Mouse (Mus musculus) stomach, postnatal 0 days (tissue): ENCODE data around the gene C87436. TPM values are rescaled to one million over a fixed set of nuclear protein-coding genes. Genes with fewer than 3 reads are reported as not detected.
A peak's percentile ranks its signal among the peaks of the same experiment; 100 is the strongest.

Experiments used
- ATAC-seq: fragments of 200-750 bp; cut with Nextera tagmentation; 2 replicates; pipeline ENCODE4 v1.8.0; 2017; ENCODE audit not compliant: low FRiP score, low TSS enrichment
- DNase-seq: peaks from one replicate; pipeline ENCODE4 v3.0.0-alpha.2; 2016; ENCODE audit warnings: low spot score
- H3K27ac ChIP-seq: fragments of 300-500 bp; sonication (generic); replicated peaks from 2 replicates; pipeline ENCODE4 v1.5.1; 2014; ENCODE audit warnings: mild to moderate bottlenecking, control low read depth
- H3K27me3 ChIP-seq: fragments of 300-500 bp; sonication (generic); 2 replicates; pipeline ENCODE4 v1.6.1; 2014; ENCODE audit warnings: low read length; ENCODE audit not compliant: control insufficient read depth, insufficient read depth
- H3K36me3 ChIP-seq: fragments of 300-500 bp; sonication (generic); 2 replicates; pipeline ENCODE4 v1.6.1; 2014; ENCODE audit warnings: low read length, mixed read lengths; ENCODE audit not compliant: control insufficient read depth, insufficient read depth
- H3K4me1 ChIP-seq: fragments of 300-500 bp; sonication (generic); replicated peaks from 2 replicates; pipeline ENCODE4 v1.6.1; 2014; ENCODE audit warnings: antibody characterized with exemption; ENCODE audit not compliant: control insufficient read depth, insufficient read depth
- H3K4me2 ChIP-seq: fragments of 300-500 bp; sonication (generic); replicated peaks from 2 replicates; pipeline ENCODE4 v1.6.1; 2014; ENCODE audit warnings: low read depth, mild to moderate bottlenecking, control low read depth, moderate library complexity
- H3K4me3 ChIP-seq: fragments of 300-500 bp; sonication (generic); 2 replicates; pipeline ENCODE4 v1.5.1; 2014; ENCODE audit warnings: low read depth, low read length, control low read depth
- H3K9ac ChIP-seq: fragments of 300-500 bp; sonication (generic); 2 replicates; pipeline ENCODE4 v1.6.1; 2014; ENCODE audit warnings: mild to moderate bottlenecking, low read length, control low read depth, mixed read lengths
- H3K9me3 ChIP-seq: fragments of 300-500 bp; sonication (generic); 2 replicates; pipeline ENCODE4 v1.6.1; 2016; ENCODE audit warnings: low read length; ENCODE audit not compliant: control insufficient read depth
- CTCF ChIP-seq: IDR thresholded peaks from 2 replicates; pipeline ENCODE4 v1.5.1; 2016; ENCODE audit warnings: antibody characterized with exemption, low read depth, mild to moderate bottlenecking, moderate library complexity
- EP300 ChIP-seq: optimal IDR thresholded peaks from 2 replicates; pipeline ENCODE3; 2016; ENCODE audit warnings: antibody characterized with exemption
- WGBS: fragments of 180-500 bp; shearing (Covaris S2); extraction: QIAGEN DNeasy Blood & Tissue Kit; methylation state at CpG from one replicate; pipeline ENCODE4 v1.1.7; 2014; 5-methylcytosine and 5-hydroxymethylcytosine counted together
- polyA plus RNA-seq: library from polyadenylated mRNA; unstranded; fragments of >200 nt; fragmentation: Nextera tagmentation; extraction: Ambion mirVana; gene quantifications from 2 replicates; pipeline ENCODE4 v1.2.1, GENCODE M21; 2015

The C87436 gene
- polyA plus RNA-seq, 1 experiment from 2014 or later = 16.4 TPM

DNA sequence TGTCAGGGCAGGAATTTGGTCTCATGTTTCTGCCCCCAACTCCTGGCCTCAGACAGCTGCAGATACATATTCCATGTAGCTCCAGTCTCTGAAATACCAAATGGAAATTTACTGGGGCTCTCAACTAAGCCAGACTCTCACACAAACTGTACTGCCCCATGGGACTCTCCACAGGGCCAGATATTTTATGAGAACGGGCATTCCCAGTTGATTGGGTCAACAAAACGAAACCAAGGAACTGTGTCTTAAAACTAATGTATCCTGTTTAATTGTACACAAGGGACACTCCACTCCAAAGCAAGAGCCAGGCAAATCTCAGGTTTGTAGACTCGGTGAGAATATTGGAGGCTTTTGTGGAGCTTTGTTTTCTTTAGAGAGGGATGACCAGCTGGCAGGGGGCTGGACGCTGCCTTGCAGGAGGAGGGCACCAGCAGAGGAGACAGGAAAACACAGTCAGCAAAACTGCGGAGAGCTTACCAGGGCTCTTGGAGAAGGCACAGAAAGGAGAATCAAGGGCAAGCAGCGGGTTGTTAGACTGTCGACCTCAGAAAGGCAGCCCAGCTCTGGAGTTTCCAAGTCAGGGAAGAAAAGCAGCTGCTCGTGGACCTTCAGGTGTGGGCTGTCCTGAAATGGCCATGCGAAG is 42.1 kb downstream of the C87436 start:
- Histone ChIP-seq H3K36me3 (no peaks in the 10 kb centered on the region), H3K4me2 (peak overlapping the region; percentile 53), H3K27ac (peak overlapping the region; percentile 85), H3K9me3 (no peaks in the 10 kb centered on the region), H3K9ac (peak overlapping the region; percentile 53), H3K4me3 (peak overlapping the region; percentile 15; the same call in 1 of the 2 replicates), H3K27me3 (no peaks in the 10 kb centered on the region), H3K4me1 (no peaks in the 10 kb centered on the region)
- TF ChIP-seq CTCF (no peak), EP300 (no peak)
- DNase-seq (no peak), ATAC-seq (no peak; the same call in 1 of the 2 replicates)
- WGBS = 20% methylated on average over 9 of the region's 9 CpGs

DNA sequence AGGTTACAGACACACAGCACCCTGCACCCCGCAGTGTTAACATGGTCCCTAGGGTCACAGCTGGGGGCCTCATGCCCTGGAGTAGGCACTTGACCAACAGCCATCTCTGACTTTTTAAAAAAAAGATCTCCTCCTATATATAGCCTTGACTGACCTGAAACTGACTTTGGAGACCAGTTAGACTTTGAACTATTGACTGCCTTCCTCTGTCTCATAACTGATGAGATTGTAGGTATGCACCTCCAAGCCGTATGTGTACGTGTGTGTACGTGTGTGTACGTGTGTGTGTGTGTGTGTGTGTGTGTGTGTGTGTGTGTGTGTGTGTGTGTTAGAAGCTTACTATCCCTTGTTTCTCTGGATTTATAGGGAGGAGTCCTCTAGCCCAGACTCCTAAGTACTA is 43.7 kb downstream of the C87436 start:
- Histone ChIP-seq H3K36me3 (no peaks in the 10 kb centered on the region), H3K27me3 (no peaks in the 10 kb centered on the region), H3K9me3 (no peaks in the 10 kb centered on the region), H3K4me1 (no peaks in the 10 kb centered on the region), H3K4me2 (no peak overlapping the region), H3K4me3 (no peak overlapping the region), H3K27ac (no peak overlapping the region), H3K9ac (no peak overlapping the region)
- WGBS = 74% methylated on average over 5 of the region's 5 CpGs
- TF ChIP-seq CTCF (no peak), EP300 (no peak)
- no peak for DNase-seq
- ATAC-seq = peak; percentile 66; the same call in 1 of the 2 replicates

DNA sequence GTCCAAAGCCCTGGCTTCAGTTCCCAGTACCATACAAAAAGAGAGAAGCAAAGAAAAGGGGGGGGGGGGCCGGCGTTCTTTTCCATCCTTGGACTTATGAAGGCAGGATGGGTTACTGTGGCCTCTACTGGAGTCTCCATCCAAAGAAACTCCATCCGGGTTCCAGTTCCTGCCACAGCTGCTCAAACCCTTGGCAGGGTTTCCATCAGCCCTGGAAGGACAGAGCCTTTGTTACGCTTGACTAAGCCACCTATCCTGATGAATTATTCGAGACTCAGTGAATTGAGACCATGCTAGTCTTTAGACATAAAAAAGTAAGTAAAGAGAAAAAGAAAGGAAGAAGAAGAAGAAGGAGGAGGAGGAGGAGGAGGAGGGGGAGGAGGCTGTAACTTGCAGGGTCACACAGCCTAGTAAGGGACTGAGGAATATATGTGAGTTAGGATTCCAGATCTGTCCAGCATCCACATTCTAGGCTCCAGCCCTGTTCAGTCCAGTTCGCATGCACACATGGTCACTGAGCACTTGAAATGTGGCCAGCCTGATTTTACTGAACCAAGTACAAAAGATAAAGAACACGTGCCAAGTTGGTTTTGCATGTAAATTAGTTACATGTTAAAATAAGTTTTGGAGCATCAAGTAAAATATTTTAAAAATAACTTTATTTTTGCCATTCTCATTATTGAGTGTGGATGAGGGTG is 47.9 kb downstream of the C87436 start:
- Histone ChIP-seq H3K4me3 (no peak overlapping the region), H3K9ac (no peak overlapping the region), H3K4me2 (no peak overlapping the region), H3K4me1 (peaks cover 6% of the 10 kb centered on the region; the same call in 1 of the 2 replicates), H3K36me3 (no peaks in the 10 kb centered on the region), H3K27ac (no peak overlapping the region; the same call in 1 of the 2 replicates), H3K9me3 (no peaks in the 10 kb centered on the region), H3K27me3 (no peaks in the 10 kb centered on the region)
- ATAC-seq = no peak
- 65% methylated on average over 6 of the region's 7 CpGs for WGBS
- no peak for DNase-seq
- TF ChIP-seq CTCF (no peak), EP300 (no peak)

DNA sequence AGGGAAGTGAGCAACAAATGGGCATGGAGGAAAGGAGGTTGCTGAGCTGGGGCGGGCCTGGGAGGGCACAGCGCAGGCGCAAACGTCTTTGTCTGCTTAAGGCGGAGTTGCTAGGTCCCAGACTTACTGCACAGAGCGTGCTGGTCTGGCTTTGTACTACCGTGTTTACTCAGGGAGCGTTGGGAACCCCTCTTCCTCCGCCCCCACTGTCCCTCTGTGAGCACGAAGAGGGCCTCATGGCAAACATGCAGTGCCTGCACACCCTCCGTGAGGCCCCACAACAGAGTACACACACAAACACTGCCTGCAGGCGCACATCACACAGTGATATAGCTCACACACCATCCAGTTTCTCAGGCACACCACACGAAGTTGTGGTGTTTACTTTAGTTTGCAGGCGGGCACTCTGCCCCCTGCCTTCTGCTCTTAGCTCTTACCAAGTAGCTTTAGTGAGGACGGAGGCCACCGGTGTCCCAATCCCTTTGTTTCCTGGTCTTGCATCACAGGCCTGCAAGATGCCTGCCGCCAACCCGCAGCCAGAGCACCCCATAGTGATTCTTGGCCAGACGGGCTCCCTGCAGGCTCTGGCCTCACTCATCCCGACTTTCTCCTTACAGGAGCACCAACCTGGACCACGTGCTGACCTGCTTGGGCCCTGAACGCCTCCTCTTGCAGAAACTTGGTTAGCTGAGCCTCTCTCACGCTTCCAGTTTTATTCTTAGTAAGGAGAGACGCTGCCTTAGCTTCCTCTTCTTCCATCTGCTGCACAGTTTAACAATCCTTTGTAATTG is 49.4 kb downstream of the C87436 start:
- peak; percentile 95 for DNase-seq
- TF ChIP-seq EP300 (peak; percentile 48), CTCF (peak; percentile 69)
- H3K4me3 ChIP-seq = no peak overlapping the region

DNA sequence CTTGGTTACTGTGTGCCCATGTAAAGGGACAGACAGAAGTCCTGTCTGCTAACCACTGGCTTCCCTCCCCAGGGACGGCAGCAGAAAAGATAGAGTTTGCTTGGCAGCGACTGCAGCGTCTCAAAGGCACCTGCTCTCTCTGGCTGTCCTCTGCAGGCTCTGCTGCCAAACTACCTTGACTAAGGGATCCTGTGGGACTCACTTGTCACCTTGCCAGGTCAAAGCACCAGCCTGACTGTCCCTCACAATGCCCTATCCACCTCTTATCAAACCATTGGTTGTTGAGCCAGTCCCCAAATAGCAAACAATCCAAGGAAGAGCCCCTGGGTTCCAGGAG is 49.9 kb downstream of the C87436 start:
- no peak for TF ChIP-seq CTCF
- TF ChIP-seq EP300 = no peak
- WGBS = 27% methylated on average over 3 of the region's 3 CpGs
- Histone ChIP-seq H3K36me3 (no peaks in the 10 kb centered on the region), H3K4me1 (peaks cover 6% of the 10 kb centered on the region; the same call in 1 of the 2 replicates), H3K4me2 (peak overlapping the region; percentile 42; the same call in 1 of the 2 replicates), H3K9me3 (no peaks in the 10 kb centered on the region), H3K4me3 (no peak overlapping the region), H3K9ac (peak overlapping the region; percentile 59), H3K27me3 (no peaks in the 10 kb centered on the region), H3K27ac (peak overlapping the region; percentile 98)
- DNase-seq = peak; percentile 40
- no peak for ATAC-seq

More for the DNA sequence above, 49.4 kb downstream of the C87436 start:
- Histone ChIP-seq H3K4me1 (peaks cover 6% of the 10 kb centered on the region; the same call in 1 of the 2 replicates), H3K36me3 (no peaks in the 10 kb centered on the region), H3K27me3 (no peaks in the 10 kb centered on the region), H3K9ac (peak overlapping the region; percentile 59), H3K9me3 (no peaks in the 10 kb centered on the region), H3K4me2 (peak overlapping the region; percentile 42), H3K27ac (peak overlapping the region; percentile 98)
- ATAC-seq = peak; percentile 97
- 5% methylated on average over 24 of the region's 24 CpGs for WGBS
